Mouse (Mus musculus): Measurements from ENCODE around the gene Taar7f. TPM values are rescaled to one million over a fixed set of nuclear protein-coding genes. Genes with fewer than 3 reads are reported as not detected.
"Not testable (repeated sequence)": the region's sequence is repeated elsewhere in the genome, so short reads cannot be mapped to it uniquely, and the experiment has no call there.

The Taar7f gene
- total RNA-seq (2021): not detected
- long read RNA-seq, experiment 1: 0 reads
- long read RNA-seq, experiment 2: 0 reads

GRCm38 (mm10) chr10:24049210-24049609 is at the start of gene Taar7f:
TSS of gene Taar7f (plus strand) at chr10:24049510.
- DNase-seq (ENCODE audit: low spot score in 2 of 2): no peak

- no peak for DNase-seq (ENCODE audit: low spot score in 2 of 2)
Observed at GRCm38 (mm10) chr10:23999639-24000038, 49.7 kb upstream of the Taar7f start, which contains the start of gene Taar7b. TSS of gene Taar7b (plus strand) at chr10:23999939.

GRCm38 (mm10) chr10:24006442-24006841 is 42.9 kb upstream of the Taar7f start:
- DNase-seq (ENCODE audit: low spot score in 2 of 2): no peak

- DNase-seq (ENCODE audit: low spot score in 2 of 2): no peak
Observed at GRCm38 (mm10) chr10:24007034-24007433, 42.3 kb upstream of the Taar7f start.

- DNase-seq (ENCODE audit: low spot score in 2 of 2): no peak
Observed at GRCm38 (mm10) chr10:24008143-24008542, 41.2 kb upstream of the Taar7f start.

GRCm38 (mm10) chr10:24026922-24027321 is 22.4 kb upstream of the Taar7f start, which contains the start of gene Taar7d:
TSS of gene Taar7d (plus strand) at chr10:24027222.
- DNase-seq (ENCODE audit: low spot score in 2 of 2): no peak

- no peak for DNase-seq (ENCODE audit: low spot score in 2 of 2)
Observed at GRCm38 (mm10) chr10:24031347-24031746, 18.0 kb upstream of the Taar7f start.

GRCm38 (mm10) chr10:24037314-24037713 is 12.0 kb upstream of the Taar7f start, which contains the start of gene Taar7e:
TSS of gene Taar7e (plus strand) at chr10:24037614.
- DNase-seq (ENCODE audit: low spot score in 2 of 2): no peak

- no peak for DNase-seq (ENCODE audit: low spot score in 2 of 2)
Observed at GRCm38 (mm10) chr10:24040120-24040869, 9.0 kb upstream of the Taar7f start.

- DNase-seq (ENCODE audit: low spot score in 2 of 2): no peak
Observed at GRCm38 (mm10) chr10:24052039-24052438, 2.7 kb downstream of the Taar7f start.

GRCm38 (mm10) chr10:24058986-24059385 is 9.7 kb downstream of the Taar7f start:
- no peak for DNase-seq (ENCODE audit: low spot score in 2 of 2)

- not testable (repeated sequence) for DNase-seq (ENCODE audit: low spot score in 2 of 2)
Observed at GRCm38 (mm10) chr10:24074751-24075150, 25.4 kb downstream of the Taar7f start.

- DNase-seq (ENCODE audit: low spot score in 2 of 2): not testable (repeated sequence)
Observed at GRCm38 (mm10) chr10:24076200-24076599, 26.9 kb downstream of the Taar7f start, which contains the start of gene Taar8a. TSS of gene Taar8a (plus strand) at chr10:24076500.

GRCm38 (mm10) chr10:24080166-24080565 is 30.9 kb downstream of the Taar7f start:
- peak; percentile 43 to 52 for DNase-seq (ENCODE audit: low spot score in 2 of 2)

- no peak for DNase-seq (ENCODE audit: low spot score in 2 of 2)
Observed at GRCm38 (mm10) chr10:24085936-24086335, 36.6 kb downstream of the Taar7f start.

- DNase-seq (ENCODE audit: low spot score in 2 of 2): no peak
Observed at GRCm38 (mm10) chr10:24086555-24086954, 37.2 kb downstream of the Taar7f start.

- no peak for DNase-seq (ENCODE audit: low spot score in 2 of 2)
Observed at GRCm38 (mm10) chr10:24087168-24087567, 37.9 kb downstream of the Taar7f start.

- no peak for DNase-seq (ENCODE audit: low spot score in 2 of 2)
Observed at GRCm38 (mm10) chr10:24092194-24092593, 42.9 kb downstream of the Taar7f start, which contains the start of gene Taar8b. TSS of gene Taar8b (minus strand) at chr10:24092294.

GRCm38 (mm10) chr10:24097010-24097409 is 47.7 kb downstream of the Taar7f start:
- not testable (repeated sequence) for DNase-seq (ENCODE audit: low spot score in 2 of 2)
